Mouse (Mus musculus): ENCODE results near the gene Gm42906.
A peak's percentile ranks its signal among the peaks of the same experiment; 100 is the strongest.

The Gm42906 gene

GRCm38 (mm10) chr5:151393821-151394662, 33.9 kb downstream of the Gm42906 start:
- DNase-seq, result no peak

GRCm38 (mm10) chr5:151389827-151390226, 38.1 kb downstream of the Gm42906 start:
- no peak for DNase-seq

- no peak for DNase-seq
Measured at GRCm38 (mm10) chr5:151379896-151380295, 48.1 kb downstream of the Gm42906 start.

GRCm38 (mm10) chr5:151379210-151379609, 48.8 kb downstream of the Gm42906 start:
- DNase-seq, result no peak

- DNase-seq, result no peak
Measured at GRCm38 (mm10) chr5:151376931-151377330, 51.0 kb downstream of the Gm42906 start.

GRCm38 (mm10) chr5:151374825-151375224, 53.1 kb downstream of the Gm42906 start:
- no peak for DNase-seq

GRCm38 (mm10) chr5:151371130-151371529, 56.8 kb downstream of the Gm42906 start:
- DNase-seq, result no peak

- peak; percentile 19 for DNase-seq
Measured at GRCm38 (mm10) chr5:151369306-151369721, 58.6 kb downstream of the Gm42906 start.

- DNase-seq, result peak; percentile 100
Measured at GRCm38 (mm10) chr5:151368395-151369190, 59.4 kb downstream of the Gm42906 start.

- no peak for DNase-seq
Measured at GRCm38 (mm10) chr5:151367881-151368394, 60.0 kb downstream of the Gm42906 start.

- DNase-seq, result no peak
Measured at GRCm38 (mm10) chr5:151367317-151367716, 60.6 kb downstream of the Gm42906 start.

GRCm38 (mm10) chr5:151363343-151364000, 64.5 kb downstream of the Gm42906 start:
- DNase-seq, result no peak

GRCm38 (mm10) chr5:151349616-151350015, 78.3 kb downstream of the Gm42906 start:
- no peak for DNase-seq

GRCm38 (mm10) chr5:151348418-151348817, 79.5 kb downstream of the Gm42906 start:
- no peak for DNase-seq

- no peak for DNase-seq
Measured at GRCm38 (mm10) chr5:151346626-151347025, 81.3 kb downstream of the Gm42906 start.

- no peak for DNase-seq
Measured at GRCm38 (mm10) chr5:151344737-151345136, 83.2 kb downstream of the Gm42906 start.

- no peak for DNase-seq
Measured at GRCm38 (mm10) chr5:151333686-151334085, 94.3 kb downstream of the Gm42906 start.

GRCm38 (mm10) chr5:151333191-151333594, 94.8 kb downstream of the Gm42906 start:
- DNase-seq, result no peak

- DNase-seq, result no peak
Measured at GRCm38 (mm10) chr5:151315804-151316597, 112.0 kb downstream of the Gm42906 start.

- DNase-seq, result no peak
Measured at GRCm38 (mm10) chr5:151300286-151300685, 127.7 kb downstream of the Gm42906 start.

GRCm38 (mm10) chr5:151299576-151299975, 128.4 kb downstream of the Gm42906 start:
- DNase-seq, result peak; percentile 2

GRCm38 (mm10) chr5:151298371-151298770, 129.6 kb downstream of the Gm42906 start:
- no peak for DNase-seq
